Mouse (Mus musculus): Measurements from ENCODE around the gene Vmn2r109.
"Not testable (repeated sequence)": the region's sequence is repeated elsewhere in the genome, so short reads cannot be mapped to it uniquely, and the experiment has no call there.

Gene Vmn2r109

DNA sequence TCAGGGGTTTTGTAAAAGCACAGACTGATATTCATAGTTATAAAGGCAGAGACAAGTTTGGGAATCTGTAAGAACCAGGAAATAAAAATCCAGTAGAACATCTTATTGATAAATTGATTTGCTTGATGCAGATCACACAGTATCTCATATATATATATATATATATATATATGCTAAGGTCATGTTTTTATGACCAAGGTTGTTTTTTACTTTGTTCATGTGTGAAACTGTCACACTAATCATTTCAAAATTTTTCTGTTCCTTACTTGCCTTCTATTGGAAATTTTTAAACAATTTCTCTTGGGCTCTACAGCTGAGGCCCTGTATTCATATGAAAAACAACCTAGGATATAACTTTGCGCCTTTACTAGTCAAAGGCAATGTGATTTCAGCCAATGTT, at the start of gene Vmn2r109:
Gene Vmn2r109 (minus strand): TSS at position 101 of the 400 bp plus-strand sequence.
- in situ Hi-C loops (cut with MboI, MseI), result loop anchor here (25.0 kb wide), 1 partner anchor 727 kb away; no protein-coding TSS in a partner anchor

DNA sequence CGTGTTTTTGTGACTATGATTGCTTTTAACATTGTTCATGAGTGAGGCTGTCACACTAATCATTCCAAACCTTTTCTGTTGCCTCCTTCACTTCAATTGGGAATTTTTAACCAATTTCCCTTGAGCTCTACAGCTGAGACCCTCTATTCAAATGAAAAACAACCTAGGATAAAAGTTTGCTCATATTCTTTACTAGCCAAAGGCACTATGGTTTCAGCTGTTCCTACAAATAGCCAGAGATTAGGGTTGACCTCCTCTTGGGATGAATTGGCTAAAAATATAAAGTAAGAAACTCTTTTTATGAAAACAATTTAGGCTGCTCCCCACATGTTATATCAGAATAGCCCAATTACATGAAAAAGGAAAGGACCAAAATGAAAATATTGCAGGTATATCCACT, 31.8 kb upstream of the Vmn2r109 start, which contains the start of gene Vmn2r110:
Gene Vmn2r110 (minus strand): TSS at position 101 of the 400 bp plus-strand sequence.
- in situ Hi-C loops (cut with MboI, MseI), result no loop called here

DNA sequence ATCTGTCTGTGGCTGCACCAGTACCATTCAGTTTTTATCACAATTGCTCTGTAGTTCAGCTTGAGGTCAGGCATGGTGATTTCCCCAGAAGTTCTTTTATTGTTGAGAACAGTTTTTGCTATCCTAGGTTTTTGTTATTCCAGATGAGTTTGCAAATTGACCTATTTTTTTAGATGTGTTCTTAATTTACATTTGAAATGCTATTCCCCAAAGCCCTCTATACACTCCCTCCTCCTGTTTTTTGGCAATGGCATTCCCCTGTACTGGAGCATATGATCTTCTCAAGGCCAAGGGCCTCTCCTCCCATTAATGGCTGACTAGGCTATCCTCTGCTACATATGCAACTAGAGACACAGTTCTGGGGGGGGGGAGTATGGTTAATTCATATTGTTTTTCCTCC, 56.3 kb downstream of the Vmn2r109 start:
- in situ Hi-C loops (cut with MboI, MseI), result not testable (repeated sequence)

DNA sequence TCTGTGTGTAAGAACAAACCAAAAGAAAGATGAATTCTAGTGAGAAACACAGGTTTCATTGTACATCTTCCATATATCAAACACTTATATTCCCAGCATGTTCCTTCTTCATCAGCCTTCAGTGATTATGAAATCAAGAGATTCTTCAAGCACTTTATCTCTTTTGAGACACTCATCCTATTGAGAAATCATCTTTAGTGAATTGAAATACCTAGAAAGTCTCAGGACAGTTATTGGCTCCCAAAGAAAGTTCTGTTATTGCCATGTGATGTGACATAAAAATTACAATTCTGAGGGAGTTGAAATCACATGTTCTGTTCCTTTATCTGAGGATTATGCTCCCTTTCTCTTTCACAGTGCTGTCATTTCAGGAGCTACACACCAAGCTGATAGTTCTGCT, 66.7 kb downstream of the Vmn2r109 start, which contains the start of gene Vmn1r225:
Gene Vmn1r225 (plus strand): TSS at position 301 of the 400 bp plus-strand sequence.
- in situ Hi-C loops (cut with MboI, MseI), result no loop called here

All from T-helper 2 cell (primary cell).